In genomic region chr5:16937840-16938239, GRCm38 (mm10) we compare ENCODE assay signal across 9 mouse cellular contexts.
DNase-seq lines count a peak whose midpoint lies in the region; ATAC-seq lines count a peak whose summit lies in the region.
"Had no signal": no experiment of that assay in that cellular context is flagged by ENCODE, and none has a peak within 500 bp of the region (broad histone marks: within the 10 kb centered on the region; RNA-seq: fewer than 3 reads in every experiment).

No protein-coding gene starts in this region.

- H3K9me3 ChIP-seq in midbrain, embryonic 16.5 days (replicated peaks; ENCODE audit: control insufficient read depth, low read length, poor library complexity, severe bottlenecking): no peaks in the 10 kb centered on the region
- H3K9me3 ChIP-seq: heart, embryonic 15.5 days had no signal

- no peaks in the 10 kb centered on the region for H3K36me3 ChIP-seq in midbrain, embryonic 16.5 days (ENCODE audit: control insufficient read depth, insufficient read depth, low read length)
- H3K36me3 ChIP-seq: heart, embryonic 15.5 days had no signal

- WGBS in midbrain, embryonic 16.5 days: 64% methylated on average over 1 of the region's 1 CpGs

- no peaks in the 10 kb centered on the region for H3K4me1 ChIP-seq in midbrain, embryonic 16.5 days (ENCODE audit: control insufficient read depth, insufficient read depth, low read length)
- H3K4me1 ChIP-seq: heart, embryonic 15.5 days had no signal

- ATAC-seq in cerebellum, adult (ENCODE audit: insufficient number of reproducible peaks, low FRiP score, low TSS enrichment): no peak
- ATAC-seq in midbrain, embryonic 16.5 days: peak; percentile 82

- no peak overlapping the region for H3K4me2 ChIP-seq in midbrain, embryonic 16.5 days (ENCODE audit: low read length)
- H3K4me2 ChIP-seq: heart, embryonic 15.5 days had no signal

- no peak overlapping the region for H3K27ac ChIP-seq in midbrain, embryonic 16.5 days (ENCODE audit: low read length)
- H3K27ac ChIP-seq: heart, embryonic 15.5 days had no signal

- no peak overlapping the region for H3K4me3 ChIP-seq in midbrain, embryonic 16.5 days (ENCODE audit: low read depth, low read length)
- H3K4me3 ChIP-seq: heart, embryonic 15.5 days had no signal

- H3K9ac ChIP-seq in midbrain, embryonic 16.5 days (ENCODE audit: low read depth, low read length): no peak overlapping the region
- H3K9ac ChIP-seq: heart, embryonic 15.5 days had no signal

- DNase-seq in cerebellum, postnatal 14 days: peak; percentile 59 to 67
- peak; percentile 22 for DNase-seq in ovary, postnatal 14 days (ENCODE audit: low spot score)
- DNase-seq in ovary, postnatal 36 days (ENCODE audit: low spot score): no peak
- peak; percentile 27 for DNase-seq in fibroblast of lung, adult 2 months (ENCODE audit: low read depth)
- peak; percentile 52 for DNase-seq in layer of hippocampus, adult 9-10 months (ENCODE audit: low spot score)
- no peak for DNase-seq in spleen, postnatal 4 days (ENCODE audit: low spot score in 2 of 2)

- H3K27me3 ChIP-seq in midbrain, embryonic 16.5 days (ENCODE audit: control insufficient read depth, insufficient read depth, low read depth, low read length): no peaks in the 10 kb centered on the region
- H3K27me3 ChIP-seq: heart, embryonic 15.5 days had no signal

Comparison
In these comparisons a context has a peak if more than half of its experiments do, and no peak if none do; other contexts are left out.
1. DNase-seq: peak in cerebellum, postnatal 14 days (2 of 2), ovary, postnatal 14 days (single experiment), fibroblast of lung, adult 2 months (single experiment) and layer of hippocampus, adult 9-10 months (single experiment); none in ovary, postnatal 36 days (single experiment) and spleen, postnatal 4 days (0 of 2).